Mouse (Mus musculus) forebrain, embryonic 10.5 days (tissue): ENCODE measurements around the gene Nek1. TPM values are rescaled to one million over a fixed set of nuclear protein-coding genes. Genes with fewer than 3 reads are reported as not detected.

ENCODE experiments used
- DNase-seq: peaks from one replicate; pipeline ENCODE4 v3.0.0-alpha.2; 2017; ENCODE audit warnings: low spot score; ENCODE audit errors: extremely low spot score
- H3K27ac ChIP-seq: fragments of 300-500 bp; sonication (generic); 2 replicates; pipeline ENCODE4 v1.5.1; 2016; ENCODE audit warnings: mild to moderate bottlenecking
- H3K27me3 ChIP-seq: fragments of 300-500 bp; sonication (generic); 2 replicates; pipeline ENCODE4 v1.6.1; 2016; ENCODE audit warnings: mild to moderate bottlenecking; ENCODE audit not compliant: poor library complexity, severe bottlenecking
- H3K36me3 ChIP-seq: fragments of 300-500 bp; sonication (generic); replicated peaks from 2 replicates; pipeline ENCODE4 v1.6.1; 2016; ENCODE audit warnings: mild to moderate bottlenecking, moderate library complexity
- H3K4me1 ChIP-seq: fragments of 300-500 bp; sonication (generic); 2 replicates; pipeline ENCODE4 v1.6.1; 2016
- H3K4me3 ChIP-seq: fragments of 300-500 bp; sonication (generic); 2 replicates; pipeline ENCODE4 v1.5.1; 2016; ENCODE audit warnings: mild to moderate bottlenecking, moderate library complexity
- H3K9me3 ChIP-seq: fragments of 300-500 bp; sonication (generic); 2 replicates; pipeline ENCODE4 v1.6.1; 2016; ENCODE audit warnings: mild to moderate bottlenecking, moderate library complexity
- WGBS: fragments of 180-500 bp; shearing (Covaris S2); methylation state at CpG from one replicate; pipeline ENCODE4 v1.1.7; 2016; 5-methylcytosine and 5-hydroxymethylcytosine counted together
- polyA plus RNA-seq: library from polyadenylated mRNA; unstranded; fragments of >200 nt; fragmentation: Nextera tagmentation; extraction: Ambion mirVana; gene quantifications from 2 replicates; pipeline ENCODE4 v1.2.1, GENCODE M21; 2016

Gene Nek1
- polyA plus RNA-seq, result 21.0 and 25.0 TPM in 2 replicates

DNA sequence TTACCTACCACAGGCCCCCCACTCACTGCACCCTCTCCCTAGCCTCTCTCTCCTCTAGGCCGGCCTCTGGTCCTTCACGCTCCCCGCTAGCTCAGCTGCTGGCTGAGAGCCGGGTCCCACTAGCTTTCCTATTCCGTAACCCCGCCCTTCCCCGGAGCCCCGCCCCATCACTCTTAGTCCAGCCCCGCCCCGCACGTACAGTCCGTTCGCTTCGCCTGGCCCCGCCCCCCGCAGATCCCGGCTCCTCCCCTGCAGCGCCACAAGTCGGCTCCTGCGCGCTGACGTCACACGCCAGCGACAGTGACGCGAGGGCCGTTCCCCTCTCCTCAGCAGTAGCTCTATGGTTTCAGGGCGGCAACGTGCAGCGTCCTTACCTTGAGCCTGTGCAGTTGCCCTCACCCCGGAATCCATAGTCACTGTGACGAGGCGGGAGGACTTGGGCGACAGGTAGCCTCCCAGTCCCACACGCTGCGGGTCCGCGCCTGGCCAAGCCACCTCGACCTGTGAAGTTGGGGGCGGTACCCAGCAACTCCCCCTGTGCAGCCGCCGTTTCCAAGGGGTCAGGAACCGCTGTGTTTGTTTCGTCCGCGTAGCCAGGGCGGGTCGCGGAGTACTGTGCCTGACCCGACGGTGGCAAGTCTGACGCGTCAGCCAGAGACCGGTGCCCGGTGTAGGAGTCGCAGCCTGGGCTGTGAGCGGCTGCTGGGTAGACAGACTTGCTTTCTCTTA, at the start of gene Nek1:
Gene Nek1, plus strand, starts transcription at position 286 of the 729 bp plus-strand sequence.
- Histone ChIP-seq H3K36me3 (peaks cover 5% of the 10 kb centered on the region), H3K27ac (peak within 1 kb of the TSS; percentile 94), H3K4me3 (peak within 1 kb of the TSS; percentile 84), H3K9me3 (peaks cover 4% of the 10 kb centered on the region; the same call in 1 of the 2 replicates), H3K4me1 (peaks cover 24% of the 10 kb centered on the region), H3K27me3 (no peaks in the 10 kb centered on the region)
- DNase-seq, result peak; percentile 99
- under 1% methylated on average over 57 of the region's 57 CpGs for WGBS

DNA sequence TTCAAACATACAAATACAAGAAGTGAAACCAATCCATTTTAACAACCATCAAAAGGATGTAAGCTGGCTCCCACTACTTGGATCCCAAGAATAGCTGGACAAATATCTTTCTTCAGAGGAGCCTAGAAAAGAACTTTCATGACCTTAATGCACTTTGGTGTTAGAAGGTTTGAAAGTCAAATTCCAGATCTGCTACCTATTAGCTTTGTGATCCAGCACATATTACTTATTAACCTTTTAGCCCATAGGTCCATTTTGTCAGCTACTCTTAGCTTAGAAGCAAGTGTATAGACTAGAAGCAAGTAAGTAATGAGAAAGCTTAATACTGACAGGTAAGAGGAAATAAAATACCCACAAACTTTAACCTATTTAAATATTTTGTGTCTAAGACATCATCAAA, 45.5 kb upstream of the Nek1 start:
- no peak overlapping the region for H3K27ac ChIP-seq
- H3K9me3 ChIP-seq, result 0 out of 2 replicates have a peak, but pooled peaks cover 2% of the 10 kb centered on the region
- no peak for DNase-seq
- H3K36me3 ChIP-seq, result no peaks in the 10 kb centered on the region
- no peaks in the 10 kb centered on the region for H3K27me3 ChIP-seq
- H3K4me1 ChIP-seq, result peaks cover 29% of the 10 kb centered on the region
- H3K4me3 ChIP-seq, result no peak overlapping the region

DNA sequence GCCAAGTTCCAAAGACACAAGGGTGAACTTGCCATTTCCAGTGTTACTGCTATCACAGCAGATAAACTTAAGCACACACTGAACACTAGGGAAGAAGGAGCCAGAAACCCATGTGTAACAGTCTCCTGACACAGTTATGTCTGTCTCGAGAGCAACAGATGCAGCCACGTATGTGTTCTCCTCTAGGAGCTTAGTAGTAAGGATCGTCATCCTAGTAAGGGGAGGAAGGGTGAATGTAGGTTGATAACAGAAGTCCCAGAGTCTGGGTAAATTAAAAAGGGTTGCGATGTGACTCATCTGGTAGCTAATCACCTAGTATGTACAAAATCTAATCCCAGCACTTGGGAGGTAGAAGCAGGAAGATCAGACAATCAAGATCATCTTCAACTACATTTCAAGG, 43.1 kb upstream of the Nek1 start:
- whole genome bisulfite sequencing, result 78% methylated on average over 4 of the region's 4 CpGs
- no peak overlapping the region for H3K4me3 ChIP-seq
- H3K27ac ChIP-seq, result peak overlapping the region; percentile 35; the same call in 1 of the 2 replicates
- no peaks in the 10 kb centered on the region for H3K27me3 ChIP-seq
- no peaks in the 10 kb centered on the region for H3K9me3 ChIP-seq
- peaks cover 48% of the 10 kb centered on the region for H3K4me1 ChIP-seq
- no peak for DNase-seq
- no peaks in the 10 kb centered on the region for H3K36me3 ChIP-seq

DNA sequence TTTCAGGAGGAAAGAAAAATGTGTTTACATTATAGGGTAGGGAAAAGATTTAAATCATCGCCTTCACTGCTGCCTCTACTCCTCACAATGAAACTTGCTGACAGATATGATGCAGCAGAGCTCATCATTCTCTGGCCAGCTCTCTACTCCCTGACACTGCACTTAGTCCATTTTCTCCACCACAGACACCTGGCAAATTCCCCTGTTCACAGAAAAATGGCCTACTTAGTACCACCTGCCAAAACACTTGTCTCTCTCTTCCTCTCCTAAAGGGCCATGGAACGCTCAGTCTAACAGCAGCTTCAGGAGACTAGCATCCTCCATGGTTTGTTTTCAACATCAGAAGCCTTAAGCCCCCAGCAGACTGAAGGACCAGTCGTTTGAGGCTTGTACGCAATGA, 41.7 kb upstream of the Nek1 start:
- H3K4me1 ChIP-seq, result peaks cover 52% of the 10 kb centered on the region
- no peak for DNase-seq
- no peaks in the 10 kb centered on the region for H3K9me3 ChIP-seq
- no peaks in the 10 kb centered on the region for H3K27me3 ChIP-seq
- H3K36me3 ChIP-seq, result no peaks in the 10 kb centered on the region
- peak overlapping the region; percentile 59; the same call in 1 of the 2 replicates for H3K27ac ChIP-seq
- no peak overlapping the region for H3K4me3 ChIP-seq
- 63% methylated on average over 4 of the region's 4 CpGs for WGBS

DNA sequence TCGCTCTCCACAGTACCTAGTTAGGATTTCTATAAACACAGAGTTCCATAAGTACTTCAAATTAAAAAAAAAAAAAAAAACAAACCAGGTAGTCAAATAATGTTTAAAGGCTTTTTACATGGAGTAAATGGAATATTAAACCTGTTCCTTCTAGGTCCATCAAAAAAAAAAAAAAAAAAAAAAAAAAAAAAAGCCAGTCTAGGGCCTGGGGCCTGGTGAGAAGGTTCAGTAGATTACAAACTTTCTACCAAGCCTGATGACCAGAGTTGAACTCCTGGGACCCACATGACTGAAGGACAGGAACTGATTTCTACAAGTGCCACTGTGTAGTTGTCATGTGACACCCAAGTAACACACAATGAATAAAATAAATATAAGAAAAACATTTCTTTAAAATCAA, 41.2 kb upstream of the Nek1 start:
- DNase-seq, result no peak
- Histone ChIP-seq H3K9me3 (no peaks in the 10 kb centered on the region), H3K4me1 (peaks cover 52% of the 10 kb centered on the region), H3K36me3 (no peaks in the 10 kb centered on the region), H3K27me3 (no peaks in the 10 kb centered on the region), H3K27ac (no peak overlapping the region; the same call in 1 of the 2 replicates), H3K4me3 (no peak overlapping the region)
- 93% methylated on average over 1 of the region's 1 CpGs for WGBS

DNA sequence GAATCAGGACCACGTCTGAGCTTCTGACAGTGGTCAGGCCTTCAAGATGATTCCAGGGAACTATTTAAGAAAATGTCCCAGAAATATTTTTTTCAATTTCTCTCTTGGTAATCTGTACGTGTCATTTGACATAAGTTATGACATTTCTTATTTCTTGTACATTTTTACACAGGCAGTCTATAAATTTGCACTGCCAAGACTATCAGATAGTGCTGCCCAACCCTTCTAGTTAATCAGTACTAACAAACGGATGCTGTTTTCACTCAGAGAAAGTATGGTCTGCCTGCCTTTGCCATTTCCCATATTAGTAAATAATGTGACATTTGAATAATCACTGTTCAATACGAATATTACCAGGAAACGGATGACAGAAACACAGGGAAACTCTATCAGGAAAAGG, 40.2 kb upstream of the Nek1 start:
- Histone ChIP-seq H3K36me3 (no peaks in the 10 kb centered on the region), H3K9me3 (no peaks in the 10 kb centered on the region), H3K27ac (peak overlapping the region; percentile 94), H3K4me3 (peak overlapping the region; percentile 55), H3K4me1 (peaks cover 58% of the 10 kb centered on the region), H3K27me3 (no peaks in the 10 kb centered on the region)
- 51% methylated on average over 5 of the region's 5 CpGs for WGBS
- no peak for DNase-seq

DNA sequence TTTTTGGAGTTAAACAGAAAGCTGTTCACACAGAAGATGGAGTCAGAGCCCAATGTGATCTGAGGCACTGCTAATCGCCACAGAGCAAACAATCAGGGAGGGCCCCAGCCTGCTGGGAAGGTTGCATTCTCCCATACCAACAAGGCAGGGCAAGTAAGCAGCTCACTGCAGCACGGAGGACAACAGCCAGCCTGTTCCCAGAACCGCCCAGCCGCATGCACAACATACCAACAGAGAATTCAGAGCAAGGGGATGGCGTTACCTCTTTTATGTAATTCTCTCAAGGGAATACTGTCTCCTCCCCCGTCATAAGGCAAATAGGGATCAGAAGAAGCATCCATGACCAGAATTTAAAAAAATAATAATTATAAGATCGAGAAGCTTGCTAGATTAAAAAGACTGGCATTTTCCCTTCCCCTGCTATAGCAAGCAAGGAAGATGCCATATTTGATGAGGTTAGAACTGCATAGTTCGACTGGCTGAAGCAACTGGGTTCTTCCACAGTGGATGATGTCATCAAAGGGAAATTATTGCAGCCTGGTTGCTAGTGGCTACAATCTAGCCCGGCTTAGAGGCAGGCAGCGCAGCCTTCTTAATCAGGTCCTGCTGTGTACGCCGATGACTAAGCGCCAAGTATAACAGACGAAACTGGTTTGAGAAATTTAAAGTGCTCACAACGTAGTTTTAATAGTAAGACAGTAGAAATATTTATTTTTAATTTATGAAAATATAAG, 38.5 kb upstream of the Nek1 start:
- Histone ChIP-seq H3K4me3 (peak overlapping the region; percentile 55), H3K27ac (peak overlapping the region; percentile 94), H3K9me3 (no peaks in the 10 kb centered on the region), H3K36me3 (no peaks in the 10 kb centered on the region), H3K4me1 (peaks cover 58% of the 10 kb centered on the region), H3K27me3 (no peaks in the 10 kb centered on the region)
- DNase-seq, result peak; percentile 81
- under 1% methylated on average over 15 of the region's 15 CpGs for WGBS

DNA sequence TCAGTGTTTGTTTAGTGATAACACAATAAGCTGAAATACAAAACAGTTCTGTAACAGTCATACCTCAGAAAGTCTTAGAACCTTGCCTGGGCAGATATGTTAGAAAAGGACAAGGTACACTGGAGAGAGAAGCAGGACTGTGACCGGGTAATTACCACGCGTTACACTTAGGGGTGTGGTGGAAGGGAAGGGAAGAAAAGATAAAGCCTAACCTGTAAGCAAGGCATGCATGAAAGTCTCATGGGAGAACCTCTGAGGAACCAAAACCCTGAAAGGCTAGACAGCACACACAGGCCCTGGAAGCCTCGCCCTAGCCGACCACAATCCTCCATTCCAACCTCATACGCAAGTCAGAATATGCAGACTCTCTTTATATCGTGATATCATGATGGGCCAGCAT, 36.1 kb upstream of the Nek1 start:
- no peak overlapping the region for H3K27ac ChIP-seq

DNA sequence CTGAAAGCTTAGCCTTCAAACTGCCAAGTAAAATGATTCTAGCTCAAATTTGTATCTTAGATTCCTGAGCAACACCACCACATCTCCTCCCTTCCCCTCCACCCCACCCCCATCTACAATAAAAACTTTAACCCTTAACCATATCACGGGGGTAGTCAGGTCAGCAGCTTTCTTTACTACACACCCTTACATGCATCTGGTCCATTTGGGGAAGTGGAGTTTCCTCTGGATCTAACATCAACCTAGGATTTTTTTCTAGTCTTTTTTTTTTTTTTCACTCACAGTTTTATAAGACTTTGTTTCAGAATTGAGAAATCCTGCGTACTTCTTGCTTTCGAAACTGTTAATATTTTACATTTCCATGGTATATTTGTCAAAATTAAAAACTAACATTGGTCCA, 30.2 kb upstream of the Nek1 start:
- no peak overlapping the region for H3K27ac ChIP-seq
- H3K4me3 ChIP-seq, result no peak overlapping the region
- no peaks in the 10 kb centered on the region for H3K27me3 ChIP-seq
- H3K9me3 ChIP-seq, result no peaks in the 10 kb centered on the region
- WGBS, result 93% methylated on average over 3 of the region's 3 CpGs
- H3K36me3 ChIP-seq, result no peaks in the 10 kb centered on the region
- H3K4me1 ChIP-seq, result peaks cover 32% of the 10 kb centered on the region
- no peak for DNase-seq

More for the DNA sequence above, 36.1 kb upstream of the Nek1 start:
- no peaks in the 10 kb centered on the region for H3K36me3 ChIP-seq
- no peaks in the 10 kb centered on the region for H3K9me3 ChIP-seq
- no peak overlapping the region for H3K4me3 ChIP-seq
- no peaks in the 10 kb centered on the region for H3K27me3 ChIP-seq
- WGBS, result 90% methylated on average over 7 of the region's 7 CpGs
- H3K4me1 ChIP-seq, result peaks cover 35% of the 10 kb centered on the region
- DNase-seq, result no peak

DNA sequence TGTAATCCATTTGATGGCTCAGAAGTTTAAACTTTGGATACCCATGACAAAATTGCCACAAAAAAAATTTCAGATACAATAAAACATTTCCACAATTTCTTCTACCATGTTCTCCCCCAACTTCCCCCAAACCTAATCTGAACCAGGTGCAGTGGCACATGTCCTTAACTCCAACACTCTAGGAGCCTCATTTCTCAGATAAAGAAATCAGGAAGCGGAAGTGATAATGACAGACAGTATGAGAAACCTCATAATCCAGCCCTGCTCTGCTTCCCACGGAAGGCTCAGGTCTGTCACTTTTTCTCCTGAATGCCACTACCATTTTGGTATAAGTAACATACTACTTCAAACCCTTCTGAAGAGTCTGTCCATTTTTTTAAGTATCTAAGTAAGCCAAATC, 29.1 kb upstream of the Nek1 start:
- no peaks in the 10 kb centered on the region for H3K9me3 ChIP-seq
- 44% methylated on average over 2 of the region's 2 CpGs for WGBS
- H3K27me3 ChIP-seq, result no peaks in the 10 kb centered on the region
- no peak overlapping the region for H3K27ac ChIP-seq
- peaks cover 32% of the 10 kb centered on the region for H3K4me1 ChIP-seq
- H3K36me3 ChIP-seq, result no peaks in the 10 kb centered on the region
- no peak for DNase-seq
- no peak overlapping the region for H3K4me3 ChIP-seq

DNA sequence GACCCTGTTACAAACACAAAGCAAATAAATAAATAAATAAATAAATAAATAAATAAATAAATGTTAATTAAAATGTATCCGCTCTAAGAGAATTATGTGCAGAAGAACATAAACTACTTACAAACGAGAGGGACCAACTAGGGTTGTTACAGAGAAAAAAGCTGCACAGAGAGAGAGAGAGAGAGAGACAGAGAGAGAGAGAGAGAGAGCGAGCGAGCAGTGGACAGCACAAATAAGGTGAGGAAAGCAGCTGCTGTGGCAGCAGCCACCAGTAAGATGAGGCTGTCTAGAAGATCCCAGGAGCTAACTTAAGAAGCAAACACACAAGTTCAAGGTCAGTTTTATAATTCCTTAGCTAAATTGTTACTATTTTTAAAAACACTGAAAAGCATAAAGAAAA, 28.5 kb upstream of the Nek1 start:
- no peaks in the 10 kb centered on the region for H3K9me3 ChIP-seq
- H3K27ac ChIP-seq, result no peak overlapping the region
- H3K27me3 ChIP-seq, result no peaks in the 10 kb centered on the region
- H3K4me3 ChIP-seq, result no peak overlapping the region
- peaks cover 37% of the 10 kb centered on the region for H3K4me1 ChIP-seq
- H3K36me3 ChIP-seq, result no peaks in the 10 kb centered on the region
- DNase-seq, result no peak
- WGBS, result 79% methylated on average over 4 of the region's 4 CpGs

DNA sequence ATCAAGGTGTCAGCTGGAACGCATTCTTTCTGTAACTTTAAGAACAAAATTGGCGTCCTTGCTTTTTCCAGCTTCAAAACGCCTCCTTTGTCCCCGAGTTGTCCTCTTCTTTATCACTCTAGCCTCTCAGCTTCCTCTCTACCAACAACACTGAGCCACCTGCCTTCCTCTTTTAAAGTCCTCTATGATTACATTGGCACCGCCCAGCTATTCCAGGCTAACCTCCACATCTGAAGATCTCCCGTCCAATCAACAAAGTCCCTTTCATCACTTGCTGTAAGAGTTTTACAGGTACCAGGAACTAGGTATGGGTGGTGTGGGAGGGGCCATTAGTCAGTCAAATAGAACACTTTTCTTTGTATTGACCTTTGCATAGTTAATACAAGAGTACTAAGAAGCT, 27.7 kb upstream of the Nek1 start:
- H3K27ac ChIP-seq, result no peak overlapping the region

DNA sequence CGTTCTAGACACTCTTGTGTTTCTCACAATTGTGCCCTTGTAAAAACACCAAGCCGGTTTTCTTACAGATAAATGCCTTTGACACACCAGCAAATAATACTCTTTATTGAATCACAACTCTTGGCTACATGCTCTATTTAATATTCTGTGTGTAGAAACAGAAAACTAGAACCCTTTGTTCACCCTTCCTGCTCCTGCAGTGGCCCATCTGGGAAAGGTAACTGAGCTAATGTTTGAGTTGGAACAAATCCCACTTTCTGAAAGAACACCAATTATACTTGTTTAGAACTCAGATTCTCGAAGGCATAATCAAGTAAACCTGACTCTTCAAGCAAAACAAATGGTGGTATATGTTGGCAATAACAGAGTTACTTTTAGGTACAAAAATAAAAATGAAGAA, 27.3 kb upstream of the Nek1 start:
- Histone ChIP-seq H3K4me3 (no peak overlapping the region), H3K36me3 (no peaks in the 10 kb centered on the region), H3K27ac (no peak overlapping the region), H3K27me3 (no peaks in the 10 kb centered on the region), H3K4me1 (peaks cover 37% of the 10 kb centered on the region), H3K9me3 (no peaks in the 10 kb centered on the region)
- DNase-seq, result no peak
- WGBS, result 82% methylated on average over 3 of the region's 3 CpGs

More for the DNA sequence above, 27.7 kb upstream of the Nek1 start:
- DNase-seq, result no peak
- 68% methylated on average over 6 of the region's 6 CpGs for WGBS
- H3K4me3 ChIP-seq, result no peak overlapping the region
- H3K4me1 ChIP-seq, result peaks cover 37% of the 10 kb centered on the region
- no peaks in the 10 kb centered on the region for H3K9me3 ChIP-seq
- no peaks in the 10 kb centered on the region for H3K36me3 ChIP-seq
- H3K27me3 ChIP-seq, result no peaks in the 10 kb centered on the region
